Mouse (Mus musculus) heart, adult 8-10 months (tissue): ENCODE measurements around the gene Vps52. TPM values are rescaled to one million over a fixed set of nuclear protein-coding genes. Genes with fewer than 3 reads are reported as not detected.

Experiments
- DNase-seq: peaks from one replicate; pipeline ENCODE4 v3.0.0; 2022; ENCODE audit warnings: low spot score
- total RNA-seq, 4 experiments: library from RNA; stranded (reverse); gene quantifications; 2 replicates each; pipeline ENCODE4 v1.2.4; 2022

Vps52 gene
- total RNA-seq, 4 experiments from 2014 or later: 35.6 to 45.0 (median 41.6) TPM

DNA sequence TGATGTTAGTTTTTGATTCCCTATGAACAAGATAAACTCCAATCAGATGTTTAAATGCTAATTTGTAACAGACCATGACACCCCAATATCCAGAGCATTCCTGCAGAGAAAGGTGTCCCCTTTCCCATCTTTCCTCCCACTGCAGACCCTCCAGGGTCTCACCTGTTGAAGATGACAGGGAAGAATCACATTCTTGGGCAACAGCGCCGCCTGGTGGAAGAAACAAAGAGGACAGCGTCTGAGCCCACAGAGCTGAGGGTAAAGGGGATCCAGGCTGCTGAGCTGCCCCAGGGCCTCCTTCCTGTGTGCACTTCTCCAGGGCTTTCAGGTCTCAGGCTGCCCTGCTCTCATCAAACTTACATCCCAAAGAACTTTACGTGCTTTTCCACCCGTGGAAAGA lies 47.8 kb downstream of the Vps52 start:
- no peak for DNase-seq

DNA sequence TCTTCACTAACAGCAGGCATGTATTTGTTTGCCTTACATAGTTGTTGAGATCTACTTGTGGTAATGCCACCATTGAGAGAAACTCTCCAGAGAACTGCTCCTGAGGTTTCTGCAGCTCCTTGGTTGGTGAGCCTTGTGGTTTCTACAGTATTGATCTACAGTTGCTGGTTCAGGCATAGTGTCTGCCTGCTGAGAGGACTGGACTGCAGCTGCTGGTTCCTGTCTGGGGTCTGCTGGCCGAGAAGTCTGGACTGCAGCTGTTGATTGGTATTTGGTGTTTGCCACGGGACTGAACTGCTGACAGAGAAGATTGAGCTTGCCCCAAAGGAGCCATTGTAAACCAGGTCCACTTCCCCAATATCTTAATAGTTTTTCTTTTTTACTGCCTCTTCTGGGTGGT lies 51.0 kb downstream of the Vps52 start:
- DNase-seq: no peak

DNA sequence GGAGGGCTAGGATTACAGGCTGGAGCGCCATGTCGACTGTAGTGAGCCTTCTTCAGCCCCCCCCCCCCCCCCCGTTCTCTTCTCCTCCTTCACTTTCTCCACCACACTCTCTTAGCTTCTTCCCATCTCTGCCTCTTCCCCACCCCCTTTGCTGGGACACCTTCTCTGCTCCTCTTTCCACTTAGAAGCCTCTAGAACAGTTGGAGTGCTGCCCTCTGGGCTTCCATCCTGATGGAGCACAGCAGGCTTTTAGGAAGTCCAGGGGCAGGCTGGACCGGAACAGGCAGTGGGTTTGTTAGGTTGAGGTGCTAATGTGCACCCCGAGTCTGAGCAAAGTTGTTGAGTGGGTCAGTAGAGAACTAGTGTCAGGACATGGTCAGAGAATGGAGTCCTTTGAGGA lies 54.5 kb downstream of the Vps52 start:
- no peak for DNase-seq

DNA sequence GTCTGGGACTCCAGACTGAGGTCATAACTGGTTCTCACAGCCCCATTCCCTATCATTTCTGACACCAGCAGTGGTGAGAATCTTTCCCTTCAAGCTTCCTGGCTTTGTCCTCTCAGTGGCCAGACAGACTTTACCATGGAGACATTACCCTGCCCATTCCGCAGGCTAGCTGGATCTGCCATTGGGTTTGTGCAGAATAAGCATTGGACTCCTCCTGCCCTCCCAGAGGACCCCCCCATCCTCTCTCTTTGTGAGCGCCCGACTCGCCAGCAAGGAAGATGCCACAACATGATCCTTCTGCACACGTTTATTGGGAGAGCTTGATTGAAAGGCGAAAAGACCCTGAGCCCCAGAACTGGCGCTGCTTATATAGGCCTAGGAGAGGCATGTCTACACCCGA lies 57.8 kb downstream of the Vps52 start:
- DNase-seq: no peak

Other genes with a start within 250 kb of the Vps52 start
- gene March2, start 237.1 kb upstream of the Vps52 start, total RNA-seq: 100 to 1,000 TPM; 126 to 160 (median 136) TPM
- 100 to 1,000 TPM; 248 to 275 (median 267) TPM for gene Rab11b, start 195.3 kb upstream of the Vps52 start, total RNA-seq
- gene Angptl4, start 174.0 kb upstream of the Vps52 start, total RNA-seq: 1 to 10 TPM; 2.9 to 9.8 (median 8.3) TPM
- gene Kank3, start 145.3 kb upstream of the Vps52 start, total RNA-seq: 10 to 100 TPM; 44.4 to 64.9 (median 51.3) TPM
- 100 to 1,000 TPM; 691 to 822 (median 750) TPM for gene Rps28, start 131.2 kb upstream of the Vps52 start, total RNA-seq
- 100 to 1,000 TPM; 676 to 749 (median 700) TPM for gene Ndufa7, start 131.2 kb upstream of the Vps52 start, total RNA-seq
- 10 to 100 TPM; 28.9 to 33.6 (median 33.2) TPM for gene Cd320, start 112.7 kb upstream of the Vps52 start, total RNA-seq
- not detected for gene Gm7029, start 82.0 kb upstream of the Vps52 start, total RNA-seq
- gene Kifc1, start 65.2 kb upstream of the Vps52 start, total RNA-seq: 1 to 10 TPM in 1 of 4 experiments, under 1 TPM in 3; 0.31 to 1.9 (median 0.51) TPM
- not detected for gene Platr17, start 50.7 kb upstream of the Vps52 start, total RNA-seq
- gene Daxx, start 46.4 kb upstream of the Vps52 start, total RNA-seq: 10 to 100 TPM; 11.5 to 16.2 (median 13.7) TPM
- 100 to 1,000 TPM in 2 of 4 experiments, 10 to 100 TPM in 2; 96.8 to 113 (median 105) TPM for gene Tapbp, start 39.9 kb upstream of the Vps52 start, total RNA-seq
- gene Zbtb22, start 39.9 kb upstream of the Vps52 start, total RNA-seq: 10 to 100 TPM; 18.1 to 21.0 (median 19.3) TPM
- 10 to 100 TPM; 29.8 to 35.1 (median 34.1) TPM for gene Rgl2, start 26.3 kb upstream of the Vps52 start, total RNA-seq
- 10 to 100 TPM; 62.7 to 82.9 (median 71.1) TPM for gene Pfdn6, start 15.5 kb upstream of the Vps52 start, total RNA-seq
- gene Wdr46, start 15.2 kb upstream of the Vps52 start, total RNA-seq: 10 to 100 TPM; 10.1 to 12.8 (median 11.6) TPM
- 1 to 10 TPM in 3 of 4 experiments, under 1 TPM in 1; 0.89 to 2.6 (median 1.6) TPM for gene B3galt4, start 4.3 kb upstream of the Vps52 start, total RNA-seq
- gene Rps18, start 189 bp downstream of the Vps52 start, total RNA-seq: 100 to 1,000 TPM; 373 to 430 (median 408) TPM
- gene H2-K1, start 44.5 kb downstream of the Vps52 start, total RNA-seq: 100 to 1,000 TPM; 111 to 163 (median 123) TPM
- gene Ring1, start 68.9 kb downstream of the Vps52 start, total RNA-seq: 10 to 100 TPM; 11.9 to 18.1 (median 14.1) TPM
- gene H2-Ke6, start 72.2 kb downstream of the Vps52 start, total RNA-seq: 100 to 1,000 TPM; 134 to 149 (median 137) TPM
- 10 to 100 TPM; 64.1 to 79.1 (median 73.2) TPM for gene Slc39a7, start 75.9 kb downstream of the Vps52 start, total RNA-seq
- gene Rxrb, start 76.0 kb downstream of the Vps52 start, total RNA-seq: 10 to 100 TPM; 33.4 to 46.3 (median 42.3) TPM
- 1 to 10 TPM in 3 of 4 experiments, under 1 TPM in 1; 0.87 to 1.3 (median 1.2) TPM for gene Col11a2, start 83.6 kb downstream of the Vps52 start, total RNA-seq
- under 1 TPM in 2 of 4 experiments, not detected in 2; 0.25 to 0.28 TPM for gene H2-Oa, start 136.5 kb downstream of the Vps52 start, total RNA-seq
- gene H2-DMa, start 163.7 kb downstream of the Vps52 start, total RNA-seq: 1 to 10 TPM; 2.2 to 3.9 (median 3.7) TPM
- 10 to 100 TPM; 61.0 to 75.7 (median 69.8) TPM for gene Brd2, start 166.8 kb downstream of the Vps52 start, total RNA-seq
- 1 to 10 TPM in 2 of 4 experiments, under 1 TPM in 2; 0.65 to 1.1 (median 0.97) TPM for gene H2-DMb2, start 187.5 kb downstream of the Vps52 start, total RNA-seq
- gene H2-DMb1, start 197.3 kb downstream of the Vps52 start, total RNA-seq: 1 to 10 TPM; 1.8 to 3.0 (median 2.4) TPM
- gene Tap1, start 231.7 kb downstream of the Vps52 start, total RNA-seq: 1 to 10 TPM; 4.4 to 5.6 (median 4.7) TPM
- 10 to 100 TPM in 2 of 4 experiments, 1 to 10 TPM in 2; 6.9 to 12.9 (median 8.7) TPM for gene Psmb9, start 232.0 kb downstream of the Vps52 start, total RNA-seq
- gene Psmb8, start 241.9 kb downstream of the Vps52 start, total RNA-seq: 10 to 100 TPM; 10.7 to 15.1 (median 12.8) TPM
- 10 to 100 TPM; 21.4 to 25.3 (median 24.6) TPM for gene Tap2, start 247.7 kb downstream of the Vps52 start, total RNA-seq